In the genomic region with DNA sequence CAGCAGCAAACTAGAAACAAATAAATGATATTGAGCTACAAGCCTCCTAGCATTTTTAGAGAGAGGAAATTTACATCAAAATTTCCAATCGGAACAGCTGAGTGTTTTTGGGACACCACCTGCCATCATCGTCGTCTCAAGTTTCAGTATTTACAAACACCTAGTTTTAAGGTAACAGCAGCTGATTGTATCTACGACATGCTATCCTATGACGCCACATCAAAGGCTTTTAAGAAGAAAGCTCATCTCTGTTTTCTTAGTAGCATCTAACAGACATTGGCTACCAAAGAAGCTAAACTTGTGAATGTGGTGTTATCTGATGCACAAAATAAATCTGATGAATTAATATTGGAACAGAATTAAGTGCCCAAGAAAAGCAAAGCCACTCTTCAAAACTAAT, we compare ENCODE assay signal across 23 mouse cellular contexts. TPM values are rescaled to one million over a fixed set of nuclear protein-coding genes. Genes with fewer than 3 reads are reported as not detected.
DNase-seq lines count a peak whose midpoint lies in the region; TF ChIP-seq lines count a peak whose summit lies in the region.
"Had no signal": no experiment of that assay in that cellular context is flagged by ENCODE, and none has a peak within 500 bp of the region (broad histone marks: within the 10 kb centered on the region; RNA-seq: fewer than 3 reads in every experiment).

No protein-coding gene starts in this region.

- TF ChIP-seq CTCF in gastrocnemius, adult 2 months (IDR thresholded peaks at IDR 0.05) = no peak

- DNase-seq in gastrocnemius, adult 2 months = no peak
- no peak for DNase-seq in gastrocnemius, postnatal 10 days
- peak; percentile 9 for DNase-seq in thymus, postnatal 0 days (ENCODE audit: low spot score)
- DNase-seq in thymus, postnatal 10 days (ENCODE audit: low spot score in 2 of 2) = no peak
- DNase-seq in T-cell, adult 2 months (ENCODE audit: low spot score) = peak; percentile 5
- DNase-seq in naive thymus-derived CD4-positive, alpha-beta T cell, adult 2 months (ENCODE audit: low read depth) = peak; percentile 54
- no peak for DNase-seq in spleen, postnatal 4 days (ENCODE audit: low spot score in 2 of 2)
- no peak for DNase-seq in spleen, postnatal 36 days (ENCODE audit: low spot score in 2 of 2)
- DNase-seq: adrenal gland, adult 2 months; adrenal gland, postnatal 10 days; adrenal gland, postnatal 25 days; cerebellum, adult 11 months; cerebellum, adult 18-20 months; cerebellum, adult 8-10 months; cerebellum, adult 9-11 months; cerebellum, postnatal 14 days; cerebellum, postnatal 36 days; embryo, embryonic 11 days had no signal

- H3K27ac ChIP-seq in gastrocnemius, adult 2 months = peak overlapping the region; percentile 84; the same call in 1 of the 2 replicates
- H3K27ac ChIP-seq: embryonic facial prominence, embryonic 13.5 days; embryonic facial prominence, embryonic 15.5 days; forebrain, embryonic 10.5 days; forebrain, embryonic 12.5 days had no signal

- intact Hi-C loops in gastrocnemius, adult 2 months (cut with DNase I) = no loop called here

- peak overlapping the region; percentile 48; the same call in 1 of the 2 replicates for H3K4me3 ChIP-seq in gastrocnemius, adult 2 months
- H3K4me3 ChIP-seq: embryonic facial prominence, embryonic 13.5 days; embryonic facial prominence, embryonic 15.5 days; erythroblast, embryonic 14.5 days; forebrain, embryonic 10.5 days; forebrain, embryonic 12.5 days had no signal

RNA-seq across cellular contexts. Expression of gene Nup43, which starts 37.0 kb away (rescaled TPM):
- 1 to 10 TPM; 5.6 to 6.3 TPM for total RNA-seq in gastrocnemius, adult 2 months (2021)
- total RNA-seq in gastrocnemius, postnatal 10 days (2021) = 10 to 100 TPM in 1 of 2 experiments, 1 to 10 TPM in 1; 8.2 to 11.3 TPM
- 41.7 and 42.0 TPM in 2 replicates for polyA plus RNA-seq in thymus, postnatal 0 days (2015; fragmentation: Nextera tagmentation; extraction: Ambion mirVana)

RNA-seq across cellular contexts. Expression of gene Lrp11, which starts 40.7 kb away (rescaled TPM):
- 1 to 10 TPM; 1.1 to 2.0 TPM for total RNA-seq in gastrocnemius, adult 2 months (2021)
- 1 to 10 TPM; 2.2 to 2.3 TPM for total RNA-seq in gastrocnemius, postnatal 10 days (2021)
- polyA plus RNA-seq in thymus, postnatal 0 days (2015; fragmentation: Nextera tagmentation; extraction: Ambion mirVana) = 1.2 and 1.3 TPM in 2 replicates
- polyA plus RNA-seq: erythroblast, embryonic 14.5 days had no signal

RNA-seq across cellular contexts. Expression of gene Pcmt1, which starts 50.6 kb away (rescaled TPM):
- 100 to 1,000 TPM; 102 to 110 TPM for total RNA-seq in gastrocnemius, adult 2 months (2021)
- total RNA-seq in gastrocnemius, postnatal 10 days (2021) = 100 to 1,000 TPM in 1 of 2 experiments, 10 to 100 TPM in 1; 99.4 to 100 TPM
- polyA plus RNA-seq in thymus, postnatal 0 days (2015; fragmentation: Nextera tagmentation; extraction: Ambion mirVana) = 132 and 140 TPM in 2 replicates

RNA-seq across cellular contexts. Expression of gene Lats1, which starts 50.7 kb away (rescaled TPM):
- 10 to 100 TPM; 11.8 to 11.9 TPM for total RNA-seq in gastrocnemius, adult 2 months (2021)
- 10 to 100 TPM; 16.9 to 21.8 TPM for total RNA-seq in gastrocnemius, postnatal 10 days (2021)
- 4.2 and 5.2 TPM in 2 replicates for polyA plus RNA-seq in thymus, postnatal 0 days (2015; fragmentation: Nextera tagmentation; extraction: Ambion mirVana)

Comparison
In these comparisons a context has a peak if more than half of its experiments do, and no peak if none do; other contexts are left out.
1. DNase-seq: peak in thymus, postnatal 0 days (single experiment), T-cell, adult 2 months (single experiment) and naive thymus-derived CD4-positive, alpha-beta T cell, adult 2 months (single experiment); none in gastrocnemius, adult 2 months (single experiment), gastrocnemius, postnatal 10 days (single experiment), thymus, postnatal 10 days (0 of 2), spleen, postnatal 4 days (0 of 2) and spleen, postnatal 36 days (0 of 2).